Comparison of ENCODE assay signal across 15 mouse cellular contexts in genomic region chr17:29096851-29097561, GRCm38 (mm10). TPM values are rescaled to one million over a fixed set of nuclear protein-coding genes. Genes with fewer than 3 reads are reported as not detected.
DNase-seq lines count a peak whose midpoint lies in the region; ATAC-seq and TF ChIP-seq lines count a peak whose summit lies in the region.
"Had no signal": no experiment of that assay in that cellular context is flagged by ENCODE, and none has a peak within 500 bp of the region (broad histone marks: within the 10 kb centered on the region; RNA-seq: fewer than 3 reads in every experiment).

No protein-coding gene starts in this region.

- in situ Hi-C loops in ES-E14 (cut with MboI; ENCODE audit: low sequenced_read_pairs in 2 of 2, unreplicated experiment in 2 of 2) = loop anchor here in 1 of 2 experiments (10.0 kb wide), 1 partner anchor 52 kb away; no protein-coding TSS in a partner anchor

- no peaks in the 10 kb centered on the region for H3K9me3 ChIP-seq in kidney, embryonic 14.5 days (ENCODE audit: control insufficient read depth, low read length)
- no peaks in the 10 kb centered on the region for H3K9me3 ChIP-seq in ES-E14 (ENCODE audit: control insufficient read depth, insufficient read depth, low read depth, low read length)
- H3K9me3 ChIP-seq in stomach, embryonic 15.5 days = no peaks in the 10 kb centered on the region
- H3K9me3 ChIP-seq in forebrain, embryonic 14.5 days (replicated peaks; ENCODE audit: control insufficient read depth, low read length) = no peaks in the 10 kb centered on the region
- H3K9me3 ChIP-seq: heart, embryonic 15.5 days; hindbrain, embryonic 15.5 days had no signal

- H3K27me3 ChIP-seq in kidney, embryonic 14.5 days (ENCODE audit: control insufficient read depth, insufficient read depth, low read length) = peaks cover 7% of the 10 kb centered on the region; the same call in 1 of the 2 replicates
- H3K27me3 ChIP-seq in stomach, embryonic 15.5 days (replicated peaks) = peaks cover 8% of the 10 kb centered on the region
- peaks cover 18% of the 10 kb centered on the region for H3K27me3 ChIP-seq in forebrain, embryonic 14.5 days (replicated peaks; ENCODE audit: control insufficient read depth, insufficient read depth, low read length)
- H3K27me3 ChIP-seq: CH12.LX had no signal

- peak; percentile 0 to 19 for DNase-seq in kidney, postnatal 25 days
- DNase-seq in ES-E14 (ENCODE audit: low read depth, low spot score) = no peak
- peak; percentile 19 to 40 for DNase-seq in cerebellum, postnatal 36 days
- DNase-seq in forebrain, embryonic 14.5 days (ENCODE audit: low spot score) = no peak
- no peak for DNase-seq in lung, postnatal 36 days
- DNase-seq: lung, postnatal 14 days; thymus, adult 2 months had no signal

- peaks cover 13% of the 10 kb centered on the region; the same call in 1 of the 2 replicates for H3K4me1 ChIP-seq in kidney, embryonic 14.5 days (ENCODE audit: control insufficient read depth, insufficient read depth, low read length)
- H3K4me1 ChIP-seq in ES-E14 (ENCODE audit: control insufficient read depth in 2 of 2, insufficient read depth in 2 of 2, low read length in 2 of 2, poor library complexity in 1 of 2) = peaks cover 4 to 18% of the 10 kb centered on the region in 2 experiments; a peak in 2 of 4 replicates
- peaks cover 23% of the 10 kb centered on the region for H3K4me1 ChIP-seq in stomach, embryonic 15.5 days
- peaks cover 14% of the 10 kb centered on the region for H3K4me1 ChIP-seq in forebrain, embryonic 14.5 days (ENCODE audit: control insufficient read depth, insufficient read depth, low read length)

- 69% methylated on average over 7 of the region's 7 CpGs for WGBS in kidney, embryonic 14.5 days
- 60% methylated on average over 7 of the region's 7 CpGs for WGBS in stomach, embryonic 15.5 days
- WGBS in forebrain, embryonic 14.5 days = 48% methylated on average over 7 of the region's 7 CpGs

- H3K4me2 ChIP-seq in kidney, embryonic 14.5 days (replicated peaks; ENCODE audit: low read depth, low read length) = no peak overlapping the region
- no peak overlapping the region for H3K4me2 ChIP-seq in stomach, embryonic 15.5 days
- H3K4me2 ChIP-seq in forebrain, embryonic 14.5 days (ENCODE audit: low read length) = no peak overlapping the region
- H3K4me2 ChIP-seq: heart, embryonic 15.5 days; hindbrain, embryonic 15.5 days; liver, embryonic 11.5 days had no signal

- no peak overlapping the region for H3K27ac ChIP-seq in kidney, embryonic 14.5 days (ENCODE audit: low read depth, low read length)
- H3K27ac ChIP-seq in ES-E14 (ENCODE audit: insufficient read depth, low read depth, low read length, poor library complexity, severe bottlenecking) = no peak overlapping the region
- peak overlapping the region; percentile 54; the same call in 1 of the 2 replicates for H3K27ac ChIP-seq in stomach, embryonic 15.5 days
- no peak overlapping the region for H3K27ac ChIP-seq in forebrain, embryonic 14.5 days (ENCODE audit: low read depth, low read length)
- H3K27ac ChIP-seq: forebrain, embryonic 10.5 days; heart, embryonic 15.5 days; hindbrain, embryonic 15.5 days had no signal

- H3K36me3 ChIP-seq in kidney, embryonic 14.5 days (ENCODE audit: control insufficient read depth, insufficient read depth, low read length) = no peaks in the 10 kb centered on the region
- H3K36me3 ChIP-seq in ES-E14 (ENCODE audit: control insufficient read depth, insufficient read depth, low read length, poor library complexity, severe bottlenecking) = peaks cover 27% of the 10 kb centered on the region
- H3K36me3 ChIP-seq in stomach, embryonic 15.5 days = peaks cover 6% of the 10 kb centered on the region; the same call in 1 of the 2 replicates
- no peaks in the 10 kb centered on the region for H3K36me3 ChIP-seq in forebrain, embryonic 14.5 days (ENCODE audit: control insufficient read depth, insufficient read depth, low read length)

- H3K4me3 ChIP-seq in kidney, embryonic 14.5 days (ENCODE audit: low read length) = no peak overlapping the region
- no peak overlapping the region for H3K4me3 ChIP-seq in ES-E14 (ENCODE audit: insufficient read depth in 1 of 2, low read depth in 1 of 2, low read length in 2 of 2, poor library complexity in 1 of 2, severe bottlenecking in 1 of 2)
- no peak overlapping the region for H3K4me3 ChIP-seq in stomach, embryonic 15.5 days (replicated peaks)
- no peak overlapping the region for H3K4me3 ChIP-seq in forebrain, embryonic 14.5 days (ENCODE audit: low read depth, low read length)
- H3K4me3 ChIP-seq: forebrain, embryonic 10.5 days; heart, embryonic 15.5 days; hindbrain, embryonic 15.5 days had no signal

- H3K9ac ChIP-seq in kidney, embryonic 14.5 days (ENCODE audit: low read depth, low read length) = no peak overlapping the region
- peak overlapping the region; percentile 15; the same call in 1 of the 2 replicates for H3K9ac ChIP-seq in ES-E14 (ENCODE audit: insufficient read depth, low read depth, low read length, poor library complexity, severe bottlenecking)
- H3K9ac ChIP-seq in stomach, embryonic 15.5 days = no peak overlapping the region
- no peak overlapping the region; the same call in 1 of the 2 replicates for H3K9ac ChIP-seq in forebrain, embryonic 14.5 days (ENCODE audit: low read length)
- H3K9ac ChIP-seq: heart, embryonic 15.5 days; hindbrain, embryonic 15.5 days had no signal

- ATAC-seq in kidney, embryonic 14.5 days (ENCODE audit: low FRiP score, low TSS enrichment) = no peak
- no peak for ATAC-seq in stomach, embryonic 15.5 days (ENCODE audit: insufficient read depth, low FRiP score, low read depth)
- ATAC-seq in forebrain, embryonic 14.5 days = no peak

TF ChIP-seq in ES-E14, 5 proteins besides CTCF, POLR2A, EP300 and RAD21:
- TF ChIP-seq ZC3H11A (IDR thresholded peaks at IDR 0.05; ENCODE audit: borderline replicate concordance, low read depth, low read length) = no peak
- no peak for TF ChIP-seq ZNF384 (IDR thresholded peaks at IDR 0.05; ENCODE audit: low read depth, low read length)
- TF ChIP-seq HCFC1 (IDR thresholded peaks at IDR 0.05; ENCODE audit: borderline replicate concordance, insufficient read depth, low read length) = no peak
- no peak for TF ChIP-seq CHD2 (IDR thresholded peaks at IDR 0.05; ENCODE audit: low read depth, low read length)
- TF ChIP-seq MAFK (IDR thresholded peaks at IDR 0.05; ENCODE audit: insufficient read depth, low read depth, low read length) = no peak

RNA-seq across cellular contexts. Expression of gene Cdkn1a, which starts 6.2 kb away (rescaled TPM):
- 37.4 and 45.6 TPM in 2 replicates for polyA plus RNA-seq in kidney, embryonic 14.5 days (2014; fragmentation: Nextera tagmentation; extraction: Ambion mirVana)
- 17.8 and 32.3 TPM in 2 replicates for total RNA-seq in ES-E14 (2012; rRNA removed)
- 89.7 and 102 TPM in 2 replicates for polyA plus RNA-seq in stomach, embryonic 15.5 days (2015; fragmentation: Nextera tagmentation; extraction: Ambion mirVana)
- 41.0 and 43.3 TPM in 2 replicates for polyA plus RNA-seq in forebrain, embryonic 14.5 days (2014; fragmentation: Nextera tagmentation; extraction: Ambion mirVana)

RNA-seq across cellular contexts. Expression of gene Rab44, which starts 16.9 kb away (rescaled TPM):
- polyA plus RNA-seq in kidney, embryonic 14.5 days (2014; fragmentation: Nextera tagmentation; extraction: Ambion mirVana) = 0.39 TPM in 1 of 2 replicates, not detected in the other
- total RNA-seq in ES-E14 (2012; rRNA removed) = 0.31 and 0.85 TPM in 2 replicates
- polyA plus RNA-seq in stomach, embryonic 15.5 days (2015; fragmentation: Nextera tagmentation; extraction: Ambion mirVana) = 1.5 and 2.3 TPM in 2 replicates
- not detected in 2 replicates for polyA plus RNA-seq in forebrain, embryonic 14.5 days (2014; fragmentation: Nextera tagmentation; extraction: Ambion mirVana)
- total RNA-seq: midbrain, postnatal 0 days had no signal
- polyA plus RNA-seq: midbrain, postnatal 0 days had no signal

Comparison
In these comparisons a context has a peak if more than half of its experiments do, and no peak if none do; other contexts are left out.
1. DNase-seq: peak in kidney, postnatal 25 days (2 of 2) and cerebellum, postnatal 36 days (2 of 2); none in ES-E14 (single experiment), forebrain, embryonic 14.5 days (single experiment) and lung, postnatal 36 days (single experiment).